Mouse (Mus musculus) CD8-positive naive resting alpha-beta T cell, adult 2 months (primary cell): ENCODE measurements around the gene Thy1.
A peak's percentile ranks its signal among the peaks of the same experiment; 100 is the strongest.

Source experiments
- DNase-seq, 2 experiments: peaks; one replicate each; pipeline ENCODE4 v3.0.0; 2022; ENCODE audit warnings: low read depth in 2 of 2, low spot score in 2 of 2

The Thy1 gene

DNA sequence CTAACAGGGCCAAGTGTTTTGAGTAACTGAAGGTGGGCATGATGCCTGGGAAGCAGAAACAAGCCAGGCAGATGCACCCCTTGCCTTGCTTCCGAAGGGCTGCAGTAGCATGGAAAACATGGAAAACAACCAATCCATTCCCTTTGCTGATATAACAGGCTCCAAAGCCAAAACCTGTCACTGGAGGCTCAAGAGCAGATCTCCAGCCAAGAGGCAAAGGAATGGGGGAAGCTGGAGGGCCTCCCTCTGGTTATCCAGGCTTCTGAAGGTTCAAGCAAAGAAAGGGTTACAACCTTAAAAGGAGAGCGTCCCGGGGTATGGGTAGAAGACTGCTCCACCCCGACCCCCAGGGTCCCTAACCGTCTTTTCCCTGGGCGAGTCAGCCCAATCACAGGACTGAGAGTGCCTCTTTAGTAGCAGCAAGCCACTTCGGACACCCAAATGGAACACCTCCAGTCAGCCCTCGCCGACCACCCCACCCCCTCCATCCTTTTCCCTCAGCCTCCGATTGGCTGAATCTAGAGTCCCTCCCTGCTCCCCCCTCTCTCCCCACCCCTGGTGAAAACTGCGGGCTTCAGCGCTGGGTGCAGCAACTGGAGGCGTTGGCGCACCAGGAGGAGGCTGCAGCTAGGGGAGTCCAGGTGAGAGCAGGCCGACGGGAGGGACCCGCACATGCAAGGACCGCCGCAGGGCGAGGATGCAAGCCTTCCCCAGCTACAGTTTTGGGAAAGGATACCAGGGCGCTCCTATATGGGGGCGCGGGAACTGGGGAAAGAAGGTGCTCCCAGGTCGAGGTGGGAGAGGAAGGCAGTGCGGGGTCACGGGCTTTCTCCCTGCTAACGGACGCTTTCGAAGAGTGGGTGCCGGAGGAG is at the start of gene Thy1:
TSS of gene Thy1 (plus strand) at position 549 of the 872 bp plus-strand sequence.
- DNase-seq: peak in 1 of 2 experiments; percentile 41

GRCm38 (mm10) chr9:43997681-43998080 is 45.5 kb upstream of the Thy1 start:
- no peak for DNase-seq

DNA sequence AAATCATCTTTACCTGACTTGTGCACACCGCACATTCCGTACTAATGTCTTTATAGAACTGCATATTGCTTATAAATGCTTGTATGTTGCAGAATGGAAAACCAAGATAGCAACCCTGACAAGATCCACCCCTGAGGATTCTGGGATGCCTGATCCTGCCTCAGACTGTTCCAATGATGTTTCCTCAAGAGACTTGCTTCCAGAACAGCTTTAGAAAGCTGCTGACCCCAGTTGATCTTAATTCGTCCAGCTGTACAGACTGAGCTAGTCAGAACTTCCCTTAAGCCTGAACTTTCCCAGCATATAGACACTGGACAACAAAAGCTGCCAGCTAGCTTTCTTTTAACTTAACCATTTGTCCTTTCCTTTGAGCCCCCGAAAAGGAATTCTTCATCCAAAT is 44.3 kb upstream of the Thy1 start:
- DNase-seq: no peak

DNA sequence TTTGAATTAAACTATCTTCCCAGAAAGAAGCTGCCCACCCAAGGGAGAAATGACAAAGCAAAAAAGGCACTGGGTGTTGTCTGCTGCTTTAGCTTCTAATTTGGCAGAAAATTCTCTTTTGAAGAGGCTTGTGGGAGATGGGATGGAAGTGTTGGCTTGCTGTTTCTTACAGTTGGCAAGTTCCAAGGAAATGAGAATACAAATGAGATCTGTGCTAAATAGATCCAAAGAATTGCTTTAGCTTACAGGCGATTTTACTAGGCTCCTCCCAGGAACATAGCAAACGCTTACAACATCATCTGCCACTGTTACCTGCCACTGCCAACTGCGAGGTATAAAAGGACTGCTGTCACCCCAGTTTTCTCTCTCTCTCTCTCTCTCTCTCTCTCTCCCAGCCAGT is 38.8 kb upstream of the Thy1 start:
- no peak for DNase-seq

DNA sequence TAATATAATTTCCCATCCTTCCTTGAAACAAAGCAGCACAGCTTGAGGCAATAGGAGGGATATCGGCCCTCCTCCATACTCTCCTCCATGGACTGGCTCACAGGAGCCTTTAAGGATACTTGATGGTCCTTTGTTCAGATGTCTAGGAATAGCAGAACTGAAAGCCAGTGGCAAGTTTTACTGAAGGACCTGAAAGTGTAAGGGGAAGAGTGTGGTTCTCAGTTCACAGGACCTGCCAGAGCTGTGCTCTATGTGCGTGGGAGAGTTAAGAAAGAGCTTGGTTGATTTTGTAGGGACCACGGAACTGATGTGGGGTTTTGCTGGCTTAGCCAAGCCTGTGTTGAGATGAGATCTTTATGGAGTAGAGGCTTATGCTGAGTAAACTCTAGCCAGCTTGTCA is 37.9 kb upstream of the Thy1 start:
- no peak for DNase-seq

- DNase-seq: no peak
Measured at GRCm38 (mm10) chr9:44007323-44007722, 35.9 kb upstream of the Thy1 start.

GRCm38 (mm10) chr9:44007991-44008390 is 35.2 kb upstream of the Thy1 start:
- DNase-seq: no peak

DNA sequence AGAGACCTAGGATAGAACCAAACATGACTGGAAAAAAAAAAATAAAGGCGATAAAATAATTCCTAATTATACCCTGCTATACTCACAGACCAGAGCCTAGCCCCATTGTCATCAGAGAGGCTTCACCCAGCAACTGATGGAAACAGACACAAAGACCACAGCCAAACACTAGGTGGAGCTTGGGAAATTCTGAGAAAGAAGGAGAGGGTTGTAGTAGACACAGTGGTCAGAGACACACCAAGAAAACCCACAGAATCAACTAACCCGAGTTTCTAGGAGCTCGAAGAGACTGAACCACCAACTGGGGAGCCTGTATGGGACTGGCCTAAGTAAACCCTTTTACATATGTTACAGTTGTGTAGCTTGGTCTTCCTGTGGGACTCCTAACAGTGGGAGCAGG is 32.3 kb upstream of the Thy1 start:
- no peak for DNase-seq

- DNase-seq: no peak
Measured at GRCm38 (mm10) chr9:44011668-44012067, 31.5 kb upstream of the Thy1 start.

DNA sequence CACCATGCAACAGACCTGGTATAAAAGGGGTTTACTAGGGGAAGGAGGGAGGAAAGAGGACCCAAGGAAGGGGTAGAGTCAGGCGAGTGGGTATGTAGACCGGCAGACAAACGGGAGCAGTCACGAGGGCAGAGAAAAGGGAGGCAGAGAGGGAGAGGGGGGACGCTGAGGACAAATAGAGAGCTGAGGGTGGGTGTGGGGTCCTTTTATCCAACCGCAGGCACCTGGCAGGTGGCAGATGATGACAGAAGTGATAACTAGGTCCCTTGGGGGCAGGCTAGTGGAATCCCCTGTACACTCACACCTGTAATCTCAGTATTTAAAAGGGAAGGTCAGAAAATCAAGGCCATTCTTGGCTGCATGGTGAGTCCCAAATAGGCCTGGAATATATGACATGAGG is 31.0 kb upstream of the Thy1 start:
- no peak for DNase-seq

- DNase-seq: no peak
Measured at GRCm38 (mm10) chr9:44012761-44013301, 30.4 kb upstream of the Thy1 start.

GRCm38 (mm10) chr9:44013781-44014180 is 29.4 kb upstream of the Thy1 start:
- DNase-seq: no peak

DNA sequence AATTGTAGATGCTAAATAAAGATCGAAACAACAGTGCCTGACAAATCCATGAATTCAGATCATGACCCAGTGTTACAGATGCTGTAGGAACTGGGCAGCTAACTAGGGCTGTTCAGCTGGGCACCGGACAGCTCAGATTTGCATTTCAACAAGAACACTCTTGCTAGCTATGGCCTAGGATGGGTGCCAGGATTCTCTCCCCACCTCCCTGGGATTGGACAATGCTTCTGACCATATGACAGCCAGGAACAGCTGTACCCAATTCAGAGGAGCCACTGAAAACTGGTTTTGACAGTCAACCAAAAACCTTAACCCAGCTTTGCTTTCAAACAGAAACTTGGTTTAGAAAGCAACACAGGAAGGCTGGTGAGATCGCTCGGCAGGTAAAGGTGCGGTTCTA is 26.9 kb upstream of the Thy1 start:
- no peak for DNase-seq

- no peak for DNase-seq
Measured at GRCm38 (mm10) chr9:44017846-44018245, 25.3 kb upstream of the Thy1 start.

DNA sequence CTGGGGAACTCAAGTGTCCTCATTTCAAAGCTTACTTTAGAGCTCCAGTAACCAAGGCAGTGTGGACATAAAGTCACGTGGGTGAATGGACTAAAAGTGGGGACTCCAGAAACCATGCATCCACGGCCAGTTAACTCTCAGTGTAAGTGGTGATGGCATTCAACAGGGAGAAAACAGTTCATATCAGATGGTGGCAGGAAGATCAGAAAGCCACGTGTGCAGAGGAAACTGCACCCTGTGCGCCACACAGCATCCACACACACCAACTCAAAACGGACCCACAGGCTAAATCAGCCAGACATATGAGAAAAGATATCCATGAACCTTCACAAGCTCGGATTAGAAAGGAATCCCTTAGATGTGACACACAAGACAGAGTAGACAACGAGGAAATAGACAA is 23.2 kb upstream of the Thy1 start:
- DNase-seq: no peak

DNA sequence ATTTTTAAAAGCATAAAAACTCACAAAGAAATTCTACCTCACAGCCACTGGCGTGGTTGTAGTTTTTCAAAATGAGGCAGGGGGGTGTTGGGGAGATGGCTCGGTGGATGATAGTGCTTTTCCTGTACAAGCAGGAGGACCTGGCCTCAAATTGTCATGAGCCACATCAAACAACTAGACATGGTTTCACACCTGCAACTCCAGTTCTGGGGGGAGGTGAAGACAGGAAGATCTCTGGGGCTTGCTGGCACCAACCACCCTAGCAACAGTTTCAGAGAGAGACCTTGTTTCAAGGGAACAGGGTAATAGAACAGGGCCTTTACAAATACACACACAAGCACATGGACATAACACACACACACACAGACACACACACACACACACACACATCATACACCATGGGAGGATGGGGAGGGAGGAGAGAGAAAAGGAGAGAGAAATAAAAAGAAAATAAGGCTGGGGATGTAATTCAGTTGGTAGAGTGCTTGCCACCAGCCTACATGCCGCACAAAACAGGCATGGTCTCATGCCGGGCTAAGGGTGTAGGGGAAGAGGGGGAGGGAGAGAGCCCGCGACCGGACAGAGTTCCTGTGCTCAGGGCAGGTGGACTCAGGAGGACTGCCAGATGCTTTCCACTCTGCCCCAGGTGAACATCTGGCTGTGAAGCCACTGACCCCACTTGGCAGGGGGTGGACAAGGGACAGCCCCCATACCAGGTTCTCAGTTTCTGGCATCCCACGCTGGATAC is 20.9 kb upstream of the Thy1 start:
- peak in 1 of 2 experiments; percentile 53 for DNase-seq

- DNase-seq: no peak
Measured at GRCm38 (mm10) chr9:44024096-44024495, 19.1 kb upstream of the Thy1 start.

DNA sequence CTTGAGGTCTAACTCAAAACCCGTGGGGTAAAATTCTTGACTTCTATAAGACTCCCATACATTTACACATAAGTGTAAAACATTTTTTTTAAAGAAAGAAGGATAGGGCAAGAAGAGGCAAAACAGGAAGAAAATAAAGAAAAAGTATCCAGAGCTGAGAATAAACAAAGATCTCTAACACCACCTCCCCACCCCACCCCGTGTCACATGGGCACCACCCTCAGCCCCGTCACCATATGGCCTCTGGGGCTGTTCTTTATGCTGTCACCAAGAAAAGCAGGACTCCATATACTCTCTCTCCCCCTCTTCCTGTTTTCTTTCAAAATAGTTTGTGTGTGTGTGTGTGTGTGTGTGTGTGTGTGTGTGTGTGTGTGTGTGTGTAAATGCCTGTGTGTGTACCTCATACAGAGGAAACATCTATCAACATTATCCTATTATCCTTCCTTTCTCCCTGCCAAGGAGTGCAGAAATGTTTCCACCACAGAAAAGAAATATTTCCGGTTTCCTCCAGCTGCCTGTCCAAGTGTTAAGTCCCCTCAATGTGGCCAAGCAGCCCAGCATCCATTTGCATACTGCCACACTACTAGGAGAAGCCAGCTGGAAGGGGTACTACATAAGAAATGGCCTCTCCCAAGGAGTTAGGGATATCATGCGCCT is 13.5 kb upstream of the Thy1 start:
- peak; percentile 45 to 58 for DNase-seq

DNA sequence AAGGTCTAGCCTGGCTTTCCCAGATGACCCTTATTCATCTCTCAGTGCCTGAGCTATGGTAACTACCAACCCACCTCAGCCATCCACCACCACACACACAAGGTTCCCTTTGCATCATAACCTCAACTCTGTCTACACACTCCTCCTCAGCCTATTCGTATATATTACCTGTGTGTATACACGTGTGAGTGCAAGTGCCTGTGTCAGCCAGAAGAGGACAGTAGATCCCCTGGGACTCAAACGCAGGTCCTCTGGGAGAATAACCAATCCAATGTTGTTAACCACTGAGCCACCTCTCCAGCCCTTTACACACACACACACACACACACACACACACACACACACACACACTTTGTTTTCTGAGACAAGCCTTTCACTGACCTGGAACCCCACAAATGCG is 12.5 kb upstream of the Thy1 start:
- DNase-seq: no peak

DNA sequence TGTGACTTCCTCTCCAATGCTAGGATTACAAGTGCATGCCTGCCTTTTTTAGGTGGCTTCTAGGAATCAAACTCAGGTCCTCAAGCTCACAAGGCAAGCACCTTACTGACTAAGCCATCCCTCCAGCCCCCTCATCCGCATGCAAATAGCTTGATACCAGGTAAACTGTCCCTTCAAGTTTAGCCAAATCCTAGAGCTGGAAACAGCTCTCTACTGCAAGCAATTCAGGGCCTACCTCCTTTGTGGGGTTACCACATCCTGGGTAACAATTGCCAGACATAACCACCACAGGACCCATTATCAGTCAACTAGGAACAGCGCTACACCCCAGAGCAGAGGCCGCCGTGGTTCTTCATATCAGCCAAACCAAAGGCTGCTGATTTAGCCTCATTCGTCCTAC is 12.1 kb upstream of the Thy1 start:
- peak; percentile 58 to 70 for DNase-seq

GRCm38 (mm10) chr9:44031946-44032345 is 11.2 kb upstream of the Thy1 start:
- DNase-seq: no peak

DNA sequence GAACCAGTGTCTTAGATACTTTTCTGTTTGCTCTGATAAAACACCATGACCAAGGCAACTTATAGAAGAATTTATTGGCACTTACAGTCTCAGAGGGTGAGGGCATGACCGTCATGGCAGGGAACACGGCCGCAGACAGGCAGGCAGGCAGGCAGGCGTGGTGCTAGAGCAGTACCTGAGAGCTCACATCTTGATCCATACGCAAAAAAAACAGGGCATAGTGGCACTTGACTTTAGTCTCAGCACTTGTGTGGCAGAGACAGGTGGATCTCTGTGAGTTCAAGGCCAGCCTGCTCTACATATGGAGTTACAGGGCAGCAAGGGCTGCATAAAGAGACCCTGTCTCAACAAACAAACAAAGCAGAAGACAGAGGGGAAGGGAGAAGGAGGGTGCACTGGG is 9.9 kb upstream of the Thy1 start:
- no peak for DNase-seq
